Mouse (Mus musculus) T-helper 2 cell (primary cell): Measurements from ENCODE around the gene Itga9.

Experiments used
- in situ Hi-C: fragments of 300-600 bp; cut with MboI, MseI; formaldehyde crosslinking; loops from one replicate; pipeline ENCODE4 v1.15.1; 2025; ENCODE audit warnings: high pct_unique_total_duplicates

The Itga9 gene

GRCm38 (mm10) chr9:118873596-118873995 lies 267.1 kb downstream of the Itga9 start:
- in situ Hi-C loops, result loop anchor here (5.0 kb wide), 1 partner anchor 266 kb away; the partner anchor contains the start of gene Itga9

DNA sequence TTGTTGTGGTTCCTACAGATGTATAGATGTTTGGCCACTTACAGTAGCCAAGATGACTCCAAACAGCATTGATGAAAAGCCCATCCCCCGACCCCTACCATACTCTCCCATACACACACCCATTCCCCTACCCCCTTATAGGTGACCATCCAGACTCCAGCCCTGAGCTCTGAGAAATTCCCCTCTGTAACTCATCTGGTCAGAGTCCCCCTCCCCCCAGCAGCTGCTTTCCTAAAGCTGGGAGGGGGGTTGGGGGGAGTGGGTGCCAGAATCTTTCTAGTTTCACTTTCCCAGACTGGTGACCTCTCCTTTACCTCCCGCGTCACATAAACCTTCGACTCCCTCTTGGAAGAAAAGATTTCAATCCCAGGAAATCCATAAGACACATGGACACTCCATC lies 269.2 kb downstream of the Itga9 start:
- in situ Hi-C loops, result no loop called here

- in situ Hi-C loops, result no loop called here
Observed at GRCm38 (mm10) chr9:118876902-118877301, 270.4 kb downstream of the Itga9 start.

- in situ Hi-C loops, result no loop called here
Observed at GRCm38 (mm10) chr9:118877365-118878008, 271.0 kb downstream of the Itga9 start.

- in situ Hi-C loops, result no loop called here
Observed at GRCm38 (mm10) chr9:118878596-118878995, 272.1 kb downstream of the Itga9 start.

DNA sequence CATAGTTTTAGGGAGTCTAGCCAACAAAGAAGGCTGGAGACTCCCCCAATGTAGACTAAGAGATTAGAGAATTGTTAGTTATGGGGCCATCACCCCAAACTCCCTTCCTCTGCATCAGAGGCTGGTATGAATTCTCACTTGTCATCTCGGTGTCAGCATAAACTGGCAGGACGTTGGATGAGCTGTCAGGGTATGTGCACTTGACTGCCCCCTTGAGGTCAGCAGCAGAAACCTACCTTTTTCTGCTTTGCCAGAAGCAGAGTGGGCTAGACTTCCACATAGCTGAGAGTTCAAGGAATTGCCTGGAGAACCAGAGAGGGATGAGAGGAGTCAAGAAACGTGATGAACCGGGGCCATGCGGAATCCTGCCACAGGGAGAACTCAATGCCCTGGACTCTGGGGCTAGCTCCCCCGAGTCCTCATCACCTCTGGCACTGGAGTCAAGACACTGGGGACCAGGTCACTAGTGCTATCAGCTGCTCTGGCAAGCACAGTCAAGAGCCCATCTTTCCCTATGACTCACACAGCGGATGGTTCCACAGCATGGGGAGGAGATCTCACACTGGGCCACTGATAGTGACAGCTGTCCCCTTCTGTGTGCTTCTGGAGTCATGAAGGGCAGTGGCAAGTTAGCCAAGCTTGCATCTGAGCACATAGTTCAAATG lies 274.9 kb downstream of the Itga9 start:
- in situ Hi-C loops, result loop anchor here (10.0 kb wide), 1 partner anchor 853 kb away; no protein-coding TSS in a partner anchor

DNA sequence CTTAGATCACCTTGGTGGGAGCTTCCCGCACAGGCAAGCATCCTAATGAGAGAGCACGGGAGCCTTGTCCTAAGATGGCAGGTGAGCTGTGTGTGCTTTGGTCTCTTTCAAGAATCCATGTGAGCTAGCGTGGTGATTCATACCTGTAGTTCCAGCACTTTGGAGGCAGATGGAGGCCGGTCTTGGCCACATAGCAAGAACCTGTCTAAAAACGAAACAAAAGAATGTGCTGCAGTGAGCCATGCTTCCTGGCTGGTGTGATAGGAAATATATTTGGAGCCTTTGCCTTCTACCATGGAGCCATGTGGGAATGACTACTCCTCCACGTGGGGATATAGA lies 275.4 kb downstream of the Itga9 start:
- in situ Hi-C loops, result loop anchor here (10.0 kb wide), 1 partner anchor 853 kb away; no protein-coding TSS in a partner anchor

DNA sequence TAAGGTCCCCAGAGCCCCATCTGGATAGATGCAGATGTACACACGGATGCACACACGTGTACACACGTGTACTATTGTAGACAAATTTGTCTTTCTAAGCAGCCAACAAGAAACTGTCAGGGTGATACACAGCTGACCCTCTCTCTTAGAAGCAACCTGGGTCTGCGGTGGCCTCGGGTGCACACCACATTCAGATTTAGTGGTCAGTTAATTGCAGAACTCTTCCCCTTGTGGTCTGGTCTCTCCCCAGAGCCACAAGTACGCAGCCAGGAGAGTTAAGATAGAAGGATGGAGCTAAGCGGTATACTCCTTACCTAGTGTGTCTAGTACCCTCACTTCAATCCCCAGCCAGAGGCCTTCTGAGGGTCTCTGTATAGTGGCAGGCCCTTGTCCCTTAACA lies 276.7 kb downstream of the Itga9 start:
- in situ Hi-C loops, result loop anchor here (10.0 kb wide), 1 partner anchor 852 kb away; no protein-coding TSS in a partner anchor

GRCm38 (mm10) chr9:118885785-118886184 lies 279.3 kb downstream of the Itga9 start:
- in situ Hi-C loops, result loop anchor here (10.0 kb wide), 1 partner anchor 849 kb away; no protein-coding TSS in a partner anchor

- in situ Hi-C loops, result loop anchor here (10.0 kb wide), 1 partner anchor 848 kb away; no protein-coding TSS in a partner anchor
Observed at GRCm38 (mm10) chr9:118887201-118887600, 280.7 kb downstream of the Itga9 start.

DNA sequence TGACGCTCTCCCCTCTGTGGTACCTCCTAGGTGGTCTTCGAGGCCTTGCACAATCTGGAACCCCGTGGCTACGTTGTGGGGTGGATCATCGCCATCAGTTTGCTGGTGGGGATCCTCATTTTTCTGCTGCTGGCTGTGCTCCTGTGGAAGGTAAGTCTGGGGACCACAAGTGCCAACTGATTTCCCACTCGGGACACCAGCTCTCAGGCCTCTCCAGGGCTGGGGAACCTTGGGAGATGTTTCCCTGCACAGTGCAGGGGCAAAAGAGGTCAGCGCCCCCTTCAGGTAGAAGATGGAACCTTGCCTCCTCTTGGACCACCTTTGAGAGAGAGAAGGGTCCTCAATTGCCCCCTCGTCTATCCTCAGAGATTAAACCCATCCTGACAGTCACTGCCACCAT lies 281.2 kb downstream of the Itga9 start:
- in situ Hi-C loops, result loop anchor here (10.0 kb wide), 1 partner anchor 847 kb away; no protein-coding TSS in a partner anchor

- in situ Hi-C loops, result no loop called here
Observed at GRCm38 (mm10) chr9:118890149-118890548, 283.7 kb downstream of the Itga9 start.

GRCm38 (mm10) chr9:118890645-118891044 lies 284.2 kb downstream of the Itga9 start:
- in situ Hi-C loops, result no loop called here

GRCm38 (mm10) chr9:118891068-118891467 lies 284.6 kb downstream of the Itga9 start:
- in situ Hi-C loops, result no loop called here

DNA sequence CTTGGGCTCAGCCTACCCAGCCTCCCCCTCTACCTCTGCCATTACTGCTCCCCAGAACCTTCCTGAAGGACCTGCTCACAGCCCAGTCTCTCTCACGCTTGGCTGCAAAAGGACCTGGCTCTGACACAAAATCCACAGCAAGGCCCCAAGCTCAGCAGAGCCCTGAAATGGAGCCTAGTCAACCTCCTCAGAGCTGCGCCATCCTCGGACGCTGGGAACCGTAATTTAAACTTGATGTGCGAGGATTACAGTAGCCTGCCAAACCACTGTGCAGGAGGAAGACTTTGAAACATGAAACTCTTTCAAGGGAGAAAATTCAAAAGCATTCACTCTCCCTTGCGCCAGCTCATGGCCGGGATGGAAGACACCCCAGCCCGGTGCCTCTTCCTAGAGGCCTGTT lies 285.1 kb downstream of the Itga9 start:
- in situ Hi-C loops, result no loop called here

DNA sequence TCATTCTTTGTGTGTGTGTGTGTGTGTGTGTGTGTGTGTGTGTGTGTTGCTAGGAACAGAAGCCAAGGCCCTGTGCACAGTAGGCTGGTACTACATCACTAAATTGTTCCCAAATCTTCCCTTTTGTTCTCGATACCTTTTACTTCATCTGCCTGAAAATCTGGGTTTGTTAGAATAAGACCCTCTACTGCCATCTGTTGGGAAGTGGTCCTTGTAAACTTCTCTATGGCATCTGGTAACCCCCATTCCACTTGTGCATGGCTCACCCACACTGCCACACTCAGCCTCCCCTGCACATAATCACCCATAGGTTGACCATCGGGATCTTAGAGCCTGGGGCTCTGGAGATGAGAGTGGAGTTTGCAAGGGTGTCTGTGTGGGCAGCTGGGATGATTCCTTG lies 288.6 kb downstream of the Itga9 start:
- in situ Hi-C loops, result no loop called here

GRCm38 (mm10) chr9:118900677-118901076 lies 294.2 kb downstream of the Itga9 start:
- in situ Hi-C loops, result no loop called here

DNA sequence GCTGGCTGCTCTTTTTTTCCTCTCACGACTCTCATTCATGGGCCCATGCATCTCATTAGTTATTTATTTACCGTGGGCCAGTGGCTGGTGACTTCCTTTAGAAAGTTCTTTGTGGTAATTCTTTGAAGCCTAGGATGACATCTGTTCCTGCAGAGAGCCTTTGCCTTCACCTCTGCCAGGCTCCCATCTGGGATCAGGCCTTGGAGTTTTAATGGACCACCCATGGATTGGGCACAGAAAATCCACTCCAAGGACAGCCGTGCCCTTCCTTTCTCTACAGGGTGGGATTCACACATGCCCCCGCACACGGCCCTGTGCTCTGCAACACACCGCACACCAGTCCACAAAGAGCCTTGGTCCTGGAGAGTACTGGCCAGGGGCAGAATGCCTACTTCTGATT lies 295.4 kb downstream of the Itga9 start:
- in situ Hi-C loops, result no loop called here

- in situ Hi-C loops, result no loop called here
Observed at GRCm38 (mm10) chr9:118907934-118908620, 301.6 kb downstream of the Itga9 start.

DNA sequence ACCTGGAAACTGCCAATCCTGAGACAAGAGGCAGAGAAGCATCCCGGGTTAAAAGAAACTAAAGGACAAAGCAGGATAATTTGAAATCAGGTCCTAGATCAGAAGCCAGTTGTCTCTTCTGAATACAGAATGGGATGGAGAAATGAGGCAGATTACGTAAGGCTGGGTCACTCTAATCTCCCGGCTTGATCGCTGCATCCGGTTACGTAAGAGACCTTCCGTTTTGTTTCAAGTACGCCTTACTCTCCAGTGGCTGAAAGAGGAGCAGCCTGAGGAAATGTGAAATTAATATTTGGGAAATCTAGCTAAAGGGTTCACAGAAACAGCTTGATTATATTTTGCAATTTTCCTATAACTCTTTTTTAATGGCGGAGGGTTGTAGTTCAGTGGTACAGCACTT lies 306.6 kb downstream of the Itga9 start:
- in situ Hi-C loops, result no loop called here

DNA sequence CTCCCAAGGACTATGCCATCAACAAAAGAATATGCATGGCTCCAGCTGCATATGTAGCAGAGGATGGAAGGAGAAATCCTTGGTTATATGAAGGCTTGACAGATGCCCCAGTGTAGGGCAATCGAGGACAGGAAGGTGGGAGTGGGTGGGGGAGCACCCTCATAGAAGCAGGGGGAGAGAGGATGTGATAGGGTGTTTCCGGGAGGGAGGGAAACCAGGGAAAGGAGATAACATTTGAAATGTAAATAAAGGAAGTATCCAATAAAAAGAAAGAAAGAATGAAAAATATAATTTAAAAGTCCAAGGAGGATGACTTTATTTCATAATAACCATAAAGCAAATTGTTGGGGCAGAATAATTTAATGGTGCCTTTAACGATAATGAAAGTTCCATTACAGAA lies 307.1 kb downstream of the Itga9 start:
- in situ Hi-C loops, result no loop called here

GRCm38 (mm10) chr9:118914589-118914988 lies 308.1 kb downstream of the Itga9 start:
- in situ Hi-C loops, result no loop called here

DNA sequence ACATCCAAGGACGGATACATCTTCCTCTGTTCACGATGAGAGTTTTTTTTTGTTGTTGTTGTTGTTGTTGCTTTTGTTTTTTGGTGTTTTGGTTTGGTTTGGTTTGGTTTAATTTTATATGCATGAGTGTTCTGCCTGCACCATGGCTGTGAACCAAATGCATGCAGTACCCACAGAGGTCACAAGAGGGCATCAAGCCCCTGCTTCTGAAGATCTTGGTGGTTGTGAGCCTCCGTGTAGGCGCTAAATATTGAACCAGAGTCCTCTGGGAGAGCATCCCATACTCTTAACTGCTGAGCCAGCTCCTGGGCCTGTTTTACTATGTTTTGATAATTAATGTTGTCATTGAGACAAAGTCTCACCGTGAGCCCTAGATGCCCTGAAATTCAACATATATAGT lies 308.8 kb downstream of the Itga9 start:
- in situ Hi-C loops, result no loop called here
